Mouse (Mus musculus) kidney, embryonic 14.5 days (tissue): Measurements from ENCODE around the gene Igsf8. TPM values are rescaled to one million over a fixed set of nuclear protein-coding genes. Genes with fewer than 3 reads are reported as not detected.

Source experiments
- ATAC-seq: fragments of 200-750 bp; cut with Nextera tagmentation; 2 replicates; pipeline ENCODE4 v1.8.0; 2017; ENCODE audit warnings: moderate number of reproducible peaks, mild to moderate bottlenecking, moderate TSS enrichment, moderate library complexity; ENCODE audit not compliant: low FRiP score, low TSS enrichment
- H3K27ac ChIP-seq: fragments of 300-500 bp; sonication (generic); 2 replicates; pipeline ENCODE4 v1.5.1; 2014; ENCODE audit warnings: low read depth, mild to moderate bottlenecking, low read length, moderate library complexity, mixed read lengths
- H3K27me3 ChIP-seq: fragments of 300-500 bp; sonication (generic); 2 replicates; pipeline ENCODE4 v1.6.1; 2014; ENCODE audit warnings: mild to moderate bottlenecking, low read length; ENCODE audit not compliant: control insufficient read depth, insufficient read depth
- H3K36me3 ChIP-seq: fragments of 300-500 bp; sonication (generic); 2 replicates; pipeline ENCODE4 v1.6.1; 2014; ENCODE audit warnings: low read length, mixed read lengths; ENCODE audit not compliant: control insufficient read depth, insufficient read depth
- H3K4me1 ChIP-seq: fragments of 300-500 bp; sonication (generic); 2 replicates; pipeline ENCODE4 v1.6.1; 2014; ENCODE audit warnings: low read length, mixed read lengths; ENCODE audit not compliant: control insufficient read depth, insufficient read depth
- H3K4me2 ChIP-seq: fragments of 300-500 bp; sonication (generic); replicated peaks from 2 replicates; pipeline ENCODE4 v1.6.1; 2014; ENCODE audit warnings: low read depth, mild to moderate bottlenecking, low read length
- H3K4me3 ChIP-seq: fragments of 300-500 bp; sonication (generic); 2 replicates; pipeline ENCODE4 v1.5.1; 2014; ENCODE audit warnings: mild to moderate bottlenecking, low read length
- H3K9ac ChIP-seq: fragments of 300-500 bp; sonication (generic); 2 replicates; pipeline ENCODE4 v1.6.1; 2014; ENCODE audit warnings: low read depth, mild to moderate bottlenecking, low read length, moderate library complexity
- H3K9me3 ChIP-seq: fragments of 300-500 bp; sonication (generic); 2 replicates; pipeline ENCODE4 v1.6.1; 2016; ENCODE audit warnings: low read length; ENCODE audit not compliant: control insufficient read depth
- WGBS: fragments of 180-500 bp; shearing (Covaris S2); extraction: QIAGEN DNeasy Blood & Tissue Kit; methylation state at CpG from one replicate; pipeline ENCODE4 v1.1.7; 2014; 5-methylcytosine and 5-hydroxymethylcytosine counted together
- polyA plus RNA-seq: library from polyadenylated mRNA; unstranded; fragments of >200 nt; fragmentation: Nextera tagmentation; extraction: Ambion mirVana; gene quantifications from 2 replicates; pipeline ENCODE4 v1.2.1, GENCODE M21; 2014

The Igsf8 gene
- polyA plus RNA-seq, 1 experiment from 2014 or later = 53.1 TPM

- H3K9ac ChIP-seq = no peak overlapping the region
- no peaks in the 10 kb centered on the region for H3K27me3 ChIP-seq
- no peak overlapping the region for H3K4me2 ChIP-seq
- no peak overlapping the region for H3K4me3 ChIP-seq
- peaks cover 13% of the 10 kb centered on the region; the same call in 1 of the 2 replicates for H3K4me1 ChIP-seq
- no peaks in the 10 kb centered on the region for H3K9me3 ChIP-seq
- ATAC-seq = peak; percentile 79
- H3K36me3 ChIP-seq = no peaks in the 10 kb centered on the region
- H3K27ac ChIP-seq = peak overlapping the region; percentile 53
- WGBS = 15% methylated on average over 19 of the region's 19 CpGs
Observed at GRCm38 (mm10) chr1:172349916-172350812, 88.7 kb downstream of the Igsf8 start.

- WGBS = 69% methylated on average over 6 of the region's 6 CpGs
Observed at GRCm38 (mm10) chr1:172352001-172352400, 90.6 kb downstream of the Igsf8 start.

GRCm38 (mm10) chr1:172352453-172352852, 91.0 kb downstream of the Igsf8 start:
- ATAC-seq = no peak
- Histone ChIP-seq H3K27ac (no peak overlapping the region), H3K4me1 (peaks cover 13% of the 10 kb centered on the region; the same call in 1 of the 2 replicates), H3K4me2 (no peak overlapping the region), H3K4me3 (no peak overlapping the region), H3K9me3 (no peaks in the 10 kb centered on the region), H3K9ac (no peak overlapping the region), H3K36me3 (no peaks in the 10 kb centered on the region), H3K27me3 (no peaks in the 10 kb centered on the region)
- 80% methylated on average over 3 of the region's 3 CpGs for WGBS

More at GRCm38 (mm10) chr1:172352001-172352400, 90.6 kb downstream of the Igsf8 start:
- no peaks in the 10 kb centered on the region for H3K9me3 ChIP-seq
- H3K27me3 ChIP-seq = no peaks in the 10 kb centered on the region
- H3K36me3 ChIP-seq = no peaks in the 10 kb centered on the region
- no peak overlapping the region for H3K9ac ChIP-seq
- H3K4me2 ChIP-seq = no peak overlapping the region
- peaks cover 13% of the 10 kb centered on the region; the same call in 1 of the 2 replicates for H3K4me1 ChIP-seq
- H3K4me3 ChIP-seq = no peak overlapping the region
- no peak for ATAC-seq
- no peak overlapping the region for H3K27ac ChIP-seq

DNA sequence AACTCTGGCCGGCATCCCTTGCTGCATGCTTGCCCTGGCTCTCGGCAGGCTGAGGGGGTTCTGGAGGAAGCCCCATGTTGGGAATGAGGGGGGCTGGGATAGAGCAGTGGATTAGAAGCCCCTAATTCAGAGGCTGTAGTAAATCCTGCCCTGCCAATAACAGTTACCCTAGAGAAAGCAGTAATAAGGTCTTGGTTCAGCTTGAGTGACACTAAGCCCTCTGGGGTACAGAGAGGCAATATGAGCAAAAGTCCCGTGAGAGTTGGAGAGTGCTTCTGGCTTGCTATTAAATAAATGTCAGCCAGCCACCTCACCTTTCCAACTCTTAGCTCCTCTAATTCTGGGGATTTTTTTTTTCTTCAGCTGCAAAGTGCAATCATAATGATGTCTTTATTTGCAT, 93.9 kb downstream of the Igsf8 start:
- no peak overlapping the region for H3K27ac ChIP-seq
- no peaks in the 10 kb centered on the region for H3K27me3 ChIP-seq
- ATAC-seq = no peak
- WGBS = 48% methylated on average over 3 of the region's 3 CpGs
- no peak overlapping the region for H3K4me2 ChIP-seq
- H3K9me3 ChIP-seq = no peaks in the 10 kb centered on the region
- no peak overlapping the region; the same call in 1 of the 2 replicates for H3K9ac ChIP-seq
- peaks cover 8% of the 10 kb centered on the region; the same call in 1 of the 2 replicates for H3K4me1 ChIP-seq
- no peak overlapping the region for H3K4me3 ChIP-seq
- H3K36me3 ChIP-seq = no peaks in the 10 kb centered on the region

DNA sequence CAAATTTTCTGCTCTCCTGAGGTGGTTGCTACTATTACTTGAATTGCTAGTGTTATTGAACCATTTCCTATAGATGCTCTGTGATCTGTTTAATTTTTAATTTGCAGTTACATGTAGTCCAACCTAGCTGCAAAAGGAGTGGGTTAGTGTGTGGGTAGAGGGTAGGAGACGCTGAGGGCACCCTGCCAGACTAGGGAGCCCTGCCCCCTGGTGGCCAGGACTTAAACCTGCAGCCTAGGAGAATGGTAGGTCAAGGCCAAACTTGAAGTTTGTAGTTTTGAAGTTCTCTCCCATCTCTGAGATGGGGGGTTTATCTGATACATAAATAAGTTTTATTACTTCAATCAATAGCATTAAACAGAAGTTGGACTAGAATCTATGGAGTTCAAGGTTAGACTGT, 96.1 kb downstream of the Igsf8 start:
- Histone ChIP-seq H3K36me3 (no peaks in the 10 kb centered on the region), H3K4me3 (no peak overlapping the region), H3K9me3 (no peaks in the 10 kb centered on the region), H3K4me1 (no peaks in the 10 kb centered on the region; the same call in 1 of the 2 replicates), H3K4me2 (no peak overlapping the region), H3K27me3 (no peaks in the 10 kb centered on the region), H3K27ac (no peak overlapping the region), H3K9ac (no peak overlapping the region)
- WGBS = 5% methylated on average over 1 of the region's 1 CpGs
- peak; percentile 71; the same call in 1 of the 2 replicates for ATAC-seq

DNA sequence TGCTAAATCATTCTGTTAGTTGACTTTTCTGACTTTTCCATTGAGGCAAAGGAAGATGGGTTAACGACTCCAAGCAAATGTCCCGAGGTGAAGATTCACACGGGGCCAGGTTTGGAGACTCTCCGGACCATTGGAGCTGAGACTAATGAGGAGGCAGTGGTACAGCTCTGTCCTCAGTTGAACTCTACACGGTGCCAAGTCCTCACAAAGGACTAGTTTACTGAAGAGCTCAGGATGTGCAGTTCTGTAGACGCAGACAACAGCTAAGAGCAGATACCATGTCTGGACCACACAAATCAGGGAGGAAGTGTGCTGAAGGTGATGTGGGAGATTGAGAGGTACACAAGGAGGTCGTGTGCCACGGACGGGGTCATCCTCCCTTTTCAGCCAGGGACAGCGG, 96.9 kb downstream of the Igsf8 start:
- Histone ChIP-seq H3K4me2 (no peak overlapping the region), H3K9ac (no peak overlapping the region), H3K4me3 (no peak overlapping the region), H3K27me3 (no peaks in the 10 kb centered on the region), H3K4me1 (no peaks in the 10 kb centered on the region; the same call in 1 of the 2 replicates), H3K9me3 (no peaks in the 10 kb centered on the region), H3K36me3 (no peaks in the 10 kb centered on the region), H3K27ac (no peak overlapping the region)
- WGBS = 70% methylated on average over 10 of the region's 10 CpGs
- ATAC-seq = no peak

DNA sequence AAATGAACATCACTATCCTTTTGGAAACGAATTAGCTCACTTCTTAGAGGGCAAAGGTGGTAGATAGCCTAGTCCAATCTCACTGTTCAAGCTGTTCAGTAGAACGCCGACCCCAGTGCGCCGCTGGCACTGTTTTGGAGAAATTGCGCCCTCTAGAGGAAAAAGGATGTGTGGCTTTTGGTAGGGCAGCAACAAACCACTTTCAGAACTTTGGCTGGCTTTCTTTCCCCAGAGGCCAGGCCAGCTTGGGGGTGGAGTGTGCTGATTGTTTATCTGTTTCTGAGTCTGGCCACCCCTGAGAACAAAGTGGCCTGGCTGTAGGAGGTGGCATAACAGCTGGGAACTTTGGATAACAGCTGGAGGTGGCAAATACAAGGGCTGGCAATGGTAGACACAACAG, 103.2 kb downstream of the Igsf8 start:
- H3K4me1 ChIP-seq = no peaks in the 10 kb centered on the region
- H3K36me3 ChIP-seq = no peaks in the 10 kb centered on the region
- no peaks in the 10 kb centered on the region for H3K9me3 ChIP-seq
- no peak overlapping the region for H3K4me3 ChIP-seq
- peaks cover 5% of the 10 kb centered on the region; the same call in 1 of the 2 replicates for H3K27me3 ChIP-seq
- H3K4me2 ChIP-seq = no peak overlapping the region
- 19% methylated on average over 6 of the region's 6 CpGs for WGBS
- ATAC-seq = 0 out of 2 replicates have a peak, but pooled peaks have one; percentile 38
- H3K27ac ChIP-seq = no peak overlapping the region
- no peak overlapping the region for H3K9ac ChIP-seq

DNA sequence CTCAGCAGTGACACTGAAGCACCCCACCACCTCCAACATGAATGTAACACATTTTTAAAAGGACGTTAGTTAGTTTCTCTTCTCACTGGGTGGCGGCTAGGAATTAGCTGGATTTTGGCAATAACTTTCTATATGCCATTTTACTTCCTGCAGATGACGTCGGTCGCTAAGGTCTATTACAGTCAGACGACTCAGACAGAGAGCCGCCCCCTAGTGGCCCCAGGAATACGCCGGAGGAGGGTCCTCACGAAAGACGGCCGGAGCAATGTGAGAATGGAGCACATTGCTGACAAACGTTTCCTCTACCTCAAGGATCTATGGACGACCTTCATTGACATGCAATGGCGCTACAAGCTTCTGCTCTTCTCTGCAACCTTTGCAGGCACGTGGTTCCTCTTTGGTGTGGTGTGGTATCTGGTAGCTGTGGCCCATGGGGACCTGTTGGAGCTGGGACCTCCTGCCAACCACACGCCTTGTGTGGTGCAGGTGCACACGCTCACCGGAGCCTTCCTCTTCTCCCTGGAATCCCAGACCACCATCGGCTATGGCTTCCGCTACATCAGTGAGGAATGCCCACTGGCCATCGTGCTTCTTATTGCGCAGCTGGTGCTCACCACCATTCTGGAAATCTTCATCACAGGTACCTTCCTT, 107.5 kb downstream of the Igsf8 start:
- peak; percentile 58; the same call in 1 of the 2 replicates for ATAC-seq
- 0 out of 2 replicates have a peak overlapping the region, but pooled peaks have one; percentile 10 for H3K4me2 ChIP-seq
- H3K9me3 ChIP-seq = no peaks in the 10 kb centered on the region
- no peaks in the 10 kb centered on the region for H3K4me1 ChIP-seq
- WGBS = 34% methylated on average over 23 of the region's 23 CpGs
- H3K27me3 ChIP-seq = peaks cover 5% of the 10 kb centered on the region; the same call in 1 of the 2 replicates
- no peak overlapping the region for H3K9ac ChIP-seq
- no peak overlapping the region for H3K4me3 ChIP-seq
- H3K36me3 ChIP-seq = no peaks in the 10 kb centered on the region
- no peak overlapping the region for H3K27ac ChIP-seq
